ENCODE assay signal across 33 mouse cellular contexts in the genomic region with DNA sequence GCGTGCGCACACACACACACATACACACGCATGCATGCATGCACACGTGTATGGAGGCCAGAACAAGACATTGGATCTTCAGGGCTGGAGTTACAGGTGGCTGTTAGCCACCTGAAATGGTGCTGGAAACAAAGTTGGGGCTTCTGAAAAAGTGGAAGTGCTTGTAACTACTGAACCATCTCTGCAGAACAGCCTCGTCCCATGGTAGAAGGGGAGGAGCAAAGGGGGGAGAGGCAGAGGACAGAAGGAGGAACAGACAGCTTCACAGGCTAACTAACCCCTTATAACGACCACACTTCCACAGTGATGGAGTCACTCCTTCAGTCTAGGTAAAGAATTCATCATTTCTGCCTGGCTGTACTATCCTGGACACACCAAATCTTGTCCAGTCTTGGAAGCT. TPM values are rescaled to one million over a fixed set of nuclear protein-coding genes. Genes with fewer than 3 reads are reported as not detected.
DNase-seq lines count a peak whose midpoint lies in the region; ATAC-seq and TF ChIP-seq lines count a peak whose summit lies in the region.
"Had no signal": no experiment of that assay in that cellular context is flagged by ENCODE, and none has a peak within 500 bp of the region (broad histone marks: within the 10 kb centered on the region; RNA-seq: fewer than 3 reads in every experiment).

No protein-coding gene starts in this region.

- in situ Hi-C loops in CH12.LX (cut with MboI; ENCODE audit: low pct_ligation_motif_present, low pct_unique_long_range_greater_than_20kb, low sequenced_read_pairs), result loop anchor here (25.0 kb wide), 1 partner anchor 974 kb away; no protein-coding TSS in a partner anchor

- intact Hi-C loops in left cerebral cortex, postnatal 4 days (cut with DNase I), result no loop called here

- peak; percentile 69 for ATAC-seq in granulocyte monocyte progenitor cell, adult 5-6 weeks (replicated peaks; ENCODE audit: poor library complexity, severe bottlenecking)
- no peak for ATAC-seq in intestine, embryonic 15.5 days
- ATAC-seq: forebrain, embryonic 14.5 days; hindbrain, postnatal 0 days had no signal

- 82% methylated on average over 6 of the region's 6 CpGs for WGBS in intestine, embryonic 15.5 days

- no peaks in the 10 kb centered on the region for H3K79me2 ChIP-seq in CH12.LX (replicated peaks; ENCODE audit: control insufficient read depth, extremely low read depth, insufficient read depth, poor library complexity, severe bottlenecking)

- H3K27ac ChIP-seq in CH12.LX (ENCODE audit: insufficient read depth, low read depth), result no peak overlapping the region
- H3K27ac ChIP-seq in intestine, embryonic 15.5 days, result no peak overlapping the region
- H3K27ac ChIP-seq: hindbrain, postnatal 0 days; kidney, postnatal 0 days; limb, embryonic 10.5 days; neural tube, embryonic 13.5 days had no signal

- no peak for TF ChIP-seq CTCF in CH12.LX (conservative IDR thresholded peaks at IDR 0.05 in 1 of 2, IDR thresholded peaks at IDR 0.05 in 1 of 2; ENCODE audit: low read depth in 2 of 2, low read length in 2 of 2)

- no peak for TF ChIP-seq EP300 in CH12.LX (IDR thresholded peaks at IDR 0.05; ENCODE audit: low read length)

- H3K9me3 ChIP-seq in CH12.LX (replicated peaks; ENCODE audit: low read length), result no peaks in the 10 kb centered on the region
- H3K9me3 ChIP-seq in intestine, embryonic 15.5 days, result no peaks in the 10 kb centered on the region
- H3K9me3 ChIP-seq: heart, embryonic 12.5 days; limb, embryonic 10.5 days; neural tube, embryonic 13.5 days had no signal

- TF ChIP-seq RAD21 in CH12.LX (IDR thresholded peaks at IDR 0.05; ENCODE audit: low read depth, low read length), result no peak

- dilution Hi-C loops in CH12.LX (cut with MboI; ENCODE audit: extremely low pct_ligation_motif_present, extremely low pct_unique_long_range_greater_than_20kb, low sequenced_read_pairs), result no loop called here

- H3K9ac ChIP-seq in CH12.LX (ENCODE audit: insufficient read depth, low read depth), result no peak overlapping the region
- no peak overlapping the region for H3K9ac ChIP-seq in intestine, embryonic 15.5 days
- H3K9ac ChIP-seq: heart, embryonic 12.5 days; neural tube, embryonic 13.5 days had no signal

- no peak for TF ChIP-seq POLR2A in CH12.LX (IDR thresholded peaks at IDR 0.05; ENCODE audit: low read depth, low read length)

- peaks cover 4% of the 10 kb centered on the region for H3K27me3 ChIP-seq in CH12.LX (replicated peaks)
- no peaks in the 10 kb centered on the region for H3K27me3 ChIP-seq in intestine, embryonic 15.5 days (replicated peaks)
- H3K27me3 ChIP-seq: heart, embryonic 12.5 days; neural tube, embryonic 13.5 days had no signal

- DNase-seq in 416B (ENCODE audit: low read depth), result peak; percentile 45
- DNase-seq in CH12.LX (ENCODE audit: extremely low read depth), result peak; percentile 48
- peak; percentile 23 for DNase-seq in spleen, adult 12 weeks (ENCODE audit: low spot score)
- DNase-seq in adipocyte (ENCODE audit: low spot score), result no peak
- no peak for DNase-seq in left cerebral cortex, postnatal 4 days
- DNase-seq in thymus, postnatal 0 days (ENCODE audit: low spot score), result no peak
- DNase-seq: adrenal gland, adult 8-10 months; cerebellum, adult 2 months; cerebellum, postnatal 25 days; heart, postnatal 10 days; kidney, adult 11 months; midbrain, embryonic 14.5 days; thymus, postnatal 36 days had no signal

- H3K4me1 ChIP-seq in CH12.LX (ENCODE audit: control insufficient read depth in 1 of 2, insufficient read depth in 2 of 2), result peaks cover 5 to 6% of the 10 kb centered on the region in 2 experiments; a peak in 3 of 4 replicates
- H3K4me1 ChIP-seq in intestine, embryonic 15.5 days (replicated peaks), result no peaks in the 10 kb centered on the region
- H3K4me1 ChIP-seq: heart, embryonic 12.5 days; limb, embryonic 10.5 days; neural tube, embryonic 13.5 days had no signal

- H3K36me3 ChIP-seq in CH12.LX (replicated peaks in 1 of 2; ENCODE audit: control insufficient read depth in 1 of 2, insufficient read depth in 1 of 2, low read length in 1 of 2), result no peaks in the 10 kb centered on the region
- H3K36me3 ChIP-seq in intestine, embryonic 15.5 days, result no peaks in the 10 kb centered on the region
- H3K36me3 ChIP-seq: heart, embryonic 12.5 days; limb, embryonic 10.5 days; neural tube, embryonic 13.5 days had no signal

- H3K4me3 ChIP-seq in CH12.LX (replicated peaks in 1 of 3; ENCODE audit: low read depth in 2 of 3, low read length in 2 of 3, poor library complexity in 1 of 3), result no peak overlapping the region
- no peak overlapping the region for H3K4me3 ChIP-seq in intestine, embryonic 15.5 days (replicated peaks)
- H3K4me3 ChIP-seq: heart, embryonic 12.5 days; limb, embryonic 10.5 days; myocyte; neural tube, embryonic 13.5 days had no signal

- H3K4me2 ChIP-seq in CH12.LX (ENCODE audit: insufficient read depth, low read depth, poor library complexity, severe bottlenecking), result no peak overlapping the region
- H3K4me2 ChIP-seq in intestine, embryonic 15.5 days (replicated peaks), result no peak overlapping the region
- H3K4me2 ChIP-seq: heart, embryonic 12.5 days; neural tube, embryonic 13.5 days had no signal

TF ChIP-seq in CH12.LX, 34 proteins besides CTCF, POLR2A, EP300 and RAD21:
- TF ChIP-seq IRF4 (IDR thresholded peaks at IDR 0.05; ENCODE audit: low read depth, low read length) (no peak), ZKSCAN1 (IDR thresholded peaks at IDR 0.05; ENCODE audit: borderline replicate concordance, low read depth, low read length) (no peak), MEF2A (IDR thresholded peaks at IDR 0.05; ENCODE audit: borderline replicate concordance, low read depth, low read length) (no peak)

RNA-seq across cellular contexts. Expression of a gene that starts 4.0 kb away (rescaled TPM):
- total RNA-seq in CH12.LX (2012; rRNA removed) (not detected in 2 replicates), CH12.LX (2014; rRNA removed) (not detected in 2 replicates)
- 0.19 TPM in 1 of 2 replicates, not detected in the other for polyA plus RNA-seq in CH12.LX (2012; ENCODE audit: insufficient read length, low read depth)
- not detected in 2 replicates for total RNA-seq in granulocyte monocyte progenitor cell, adult 5-6 weeks (2014; fragmentation: Nextera tagmentation)
- total RNA-seq in granulocyte monocyte progenitor cell, adult 5-6 weeks (2017), result not detected in 2 replicates
- polyA plus RNA-seq in intestine, embryonic 15.5 days (2015; fragmentation: Nextera tagmentation; extraction: Ambion mirVana), result 0.01 and 0.04 TPM in 2 replicates
- under 1 TPM in 1 of 2 experiments, not detected in 1; 0.04 TPM for total RNA-seq in left cerebral cortex, postnatal 4 days (2021)
- not detected in 2 replicates for polyA plus RNA-seq in thymus, postnatal 0 days (2015; fragmentation: Nextera tagmentation; extraction: Ambion mirVana)
- total RNA-seq: adrenal gland, adult 8-10 months; gastrocnemius, adult 8-10 months; heart, postnatal 10 days; hindbrain, postnatal 0 days; layer of hippocampus, postnatal 14 days; liver, adult 2 months had no signal
- polyA plus RNA-seq: cerebellum, adult 2 months; forebrain, embryonic 14.5 days; gonadal fat pad, adult 2 months; hindbrain, embryonic 11.5 days; hindbrain, postnatal 0 days; kidney, postnatal 0 days; large intestine, adult 2 months; limb, embryonic 10.5 days; liver, adult 2 months; liver, embryonic 16.5 days; lung, embryonic 16.5 days; midbrain, embryonic 14.5 days; myocyte; neural tube, embryonic 13.5 days had no signal

RNA-seq across cellular contexts. Expression of a gene that starts 23.9 kb away (rescaled TPM):
- total RNA-seq in CH12.LX (2012; rRNA removed), result 94.8 and 96.2 TPM in 2 replicates
- 284 and 318 TPM in 2 replicates for total RNA-seq in CH12.LX (2014; rRNA removed)
- polyA plus RNA-seq in CH12.LX (2012; ENCODE audit: insufficient read length, low read depth), result 203 and 218 TPM in 2 replicates
- total RNA-seq in granulocyte monocyte progenitor cell, adult 5-6 weeks (2014; fragmentation: Nextera tagmentation), result 35.0 and 39.9 TPM in 2 replicates
- 54.2 and 60.5 TPM in 2 replicates for total RNA-seq in granulocyte monocyte progenitor cell, adult 5-6 weeks (2017)
- 545 and 589 TPM in 2 replicates for polyA plus RNA-seq in intestine, embryonic 15.5 days (2015; fragmentation: Nextera tagmentation; extraction: Ambion mirVana)
- 10 to 100 TPM; 74.1 to 78.5 TPM for total RNA-seq in left cerebral cortex, postnatal 4 days (2021)
- 164 and 172 TPM in 2 replicates for polyA plus RNA-seq in thymus, postnatal 0 days (2015; fragmentation: Nextera tagmentation; extraction: Ambion mirVana)

RNA-seq across cellular contexts. Expression of a gene that starts 27.9 kb away (rescaled TPM):
- total RNA-seq in CH12.LX (2012; rRNA removed), result 0.04 TPM in 1 of 2 replicates, not detected in the other
- total RNA-seq in CH12.LX (2014; rRNA removed), result not detected in 2 replicates
- 0.29 and 0.30 TPM in 2 replicates for polyA plus RNA-seq in CH12.LX (2012; ENCODE audit: insufficient read length, low read depth)
- total RNA-seq in granulocyte monocyte progenitor cell, adult 5-6 weeks (2014; fragmentation: Nextera tagmentation), result not detected in 2 replicates
- not detected in 2 replicates for total RNA-seq in granulocyte monocyte progenitor cell, adult 5-6 weeks (2017)
- polyA plus RNA-seq in intestine, embryonic 15.5 days (2015; fragmentation: Nextera tagmentation; extraction: Ambion mirVana), result 0.05 and 0.09 TPM in 2 replicates
- not detected for total RNA-seq in left cerebral cortex, postnatal 4 days (2021)
- 0.04 and 0.05 TPM in 2 replicates for polyA plus RNA-seq in thymus, postnatal 0 days (2015; fragmentation: Nextera tagmentation; extraction: Ambion mirVana)
- total RNA-seq: adrenal gland, adult 8-10 months; gastrocnemius, adult 8-10 months; heart, postnatal 10 days; hindbrain, postnatal 0 days; layer of hippocampus, postnatal 14 days; left cerebral cortex, adult 8-10 months; liver, adult 2 months had no signal
- polyA plus RNA-seq: cerebellum, adult 2 months; embryonic facial prominence, embryonic 14.5 days; forebrain, embryonic 14.5 days; frontal cortex, adult 2 months; gonadal fat pad, adult 2 months; heart, embryonic 12.5 days; hindbrain, embryonic 11.5 days; large intestine, adult 2 months; limb, embryonic 10.5 days; liver, adult 2 months; liver, embryonic 16.5 days; lung, embryonic 16.5 days; midbrain, embryonic 14.5 days; myocyte; neural tube, embryonic 13.5 days had no signal

RNA-seq across cellular contexts. Expression of a gene that starts 50.1 kb away (rescaled TPM):
- total RNA-seq in CH12.LX (2012; rRNA removed), result 102 and 113 TPM in 2 replicates
- total RNA-seq in CH12.LX (2014; rRNA removed), result 165 and 190 TPM in 2 replicates
- polyA plus RNA-seq in CH12.LX (2012; ENCODE audit: insufficient read length, low read depth), result 136 and 186 TPM in 2 replicates
- total RNA-seq in granulocyte monocyte progenitor cell, adult 5-6 weeks (2014; fragmentation: Nextera tagmentation), result 38.9 and 39.9 TPM in 2 replicates
- 320 and 344 TPM in 2 replicates for total RNA-seq in granulocyte monocyte progenitor cell, adult 5-6 weeks (2017)
- polyA plus RNA-seq in intestine, embryonic 15.5 days (2015; fragmentation: Nextera tagmentation; extraction: Ambion mirVana), result 149 and 159 TPM in 2 replicates
- total RNA-seq in left cerebral cortex, postnatal 4 days (2021), result 10 to 100 TPM; 49.6 to 55.4 TPM
- 140 and 151 TPM in 2 replicates for polyA plus RNA-seq in thymus, postnatal 0 days (2015; fragmentation: Nextera tagmentation; extraction: Ambion mirVana)

Comparison
In these comparisons a context has a peak if more than half of its experiments do, and no peak if none do; other contexts are left out.
1. DNase-seq: peak in 416B (single experiment), CH12.LX (single experiment) and spleen, adult 12 weeks (single experiment); none in adipocyte (single experiment), left cerebral cortex, postnatal 4 days (single experiment) and thymus, postnatal 0 days (single experiment).